Mouse (Mus musculus): Measurements from ENCODE around the gene Map3k19. TPM values are rescaled to one million over a fixed set of nuclear protein-coding genes. Genes with fewer than 3 reads are reported as not detected.

Map3k19 gene
- total RNA-seq, 2 experiments from 2014 or later, result 0.24 TPM; not detected in 1

Other genes starting within 250 kb of the Map3k19 start
- gene Tmem163, start 175.5 kb downstream of the Map3k19 start, total RNA-seq (2014; fragmentation: Nextera tagmentation), result not detected in 2 replicates
- gene Tmem163, start 175.5 kb downstream of the Map3k19 start, total RNA-seq (2017), result 0.14 TPM in 1 of 2 replicates, not detected in the other
- 5.9 and 14.7 TPM in 2 replicates for gene Acmsd, start 125.6 kb downstream of the Map3k19 start, total RNA-seq (2014; fragmentation: Nextera tagmentation)
- gene Acmsd, start 125.6 kb downstream of the Map3k19 start, total RNA-seq (2017), result 11.5 and 14.7 TPM in 2 replicates
- 68.8 and 93.0 TPM in 2 replicates for gene Ccnt2, start 80.9 kb downstream of the Map3k19 start, total RNA-seq (2014; fragmentation: Nextera tagmentation)
- gene Ccnt2, start 80.9 kb downstream of the Map3k19 start, total RNA-seq (2017), result 36.9 and 68.9 TPM in 2 replicates
- 24.0 and 25.4 TPM in 2 replicates for gene Rab3gap1, start 13.7 kb upstream of the Map3k19 start, total RNA-seq (2014; fragmentation: Nextera tagmentation)
- 40.7 and 53.1 TPM in 2 replicates for gene Rab3gap1, start 13.7 kb upstream of the Map3k19 start, total RNA-seq (2017)
- gene Zranb3, start 248.0 kb upstream of the Map3k19 start, total RNA-seq (2014; fragmentation: Nextera tagmentation), result 11.2 and 23.1 TPM in 2 replicates
- 16.2 and 16.5 TPM in 2 replicates for gene Zranb3, start 248.0 kb upstream of the Map3k19 start, total RNA-seq (2017)
- 183 and 186 TPM in 2 replicates for gene R3hdm1, start 248.3 kb upstream of the Map3k19 start, total RNA-seq (2014; fragmentation: Nextera tagmentation)
- gene R3hdm1, start 248.3 kb upstream of the Map3k19 start, total RNA-seq (2017), result 71.9 and 89.3 TPM in 2 replicates